Mouse (Mus musculus): Measurements from ENCODE around the gene Nol10. TPM values are rescaled to one million over a fixed set of nuclear protein-coding genes. Genes with fewer than 3 reads are reported as not detected.

The Nol10 gene
- polyA plus RNA-seq, 1 experiment from 2014 or later = 28.8 TPM

- Histone ChIP-seq H3K4me1 (replicated peaks) (no peaks in the 10 kb centered on the region), H3K27ac (no peak overlapping the region), H3K36me3 (no peaks in the 10 kb centered on the region), H3K4me3 (no peak overlapping the region), H3K27me3 (ENCODE audit: insufficient read depth, poor library complexity, severe bottlenecking) (no peaks in the 10 kb centered on the region), H3K9me3 (no peaks in the 10 kb centered on the region)
- DNase-seq (ENCODE audit: low spot score) = no peak
- 87% methylated on average over 4 of the region's 4 CpGs for WGBS
Observed at GRCm38 (mm10) chr12:17475146-17475545, 126.9 kb downstream of the Nol10 start.

GRCm38 (mm10) chr12:17478196-17478595 lies 129.9 kb downstream of the Nol10 start:
- no peak for DNase-seq (ENCODE audit: low spot score)

GRCm38 (mm10) chr12:17478856-17479255 lies 130.6 kb downstream of the Nol10 start:
- Histone ChIP-seq H3K27me3 (ENCODE audit: insufficient read depth, poor library complexity, severe bottlenecking) (no peaks in the 10 kb centered on the region), H3K9me3 (no peaks in the 10 kb centered on the region), H3K4me1 (replicated peaks) (no peaks in the 10 kb centered on the region), H3K4me3 (no peak overlapping the region), H3K36me3 (no peaks in the 10 kb centered on the region), H3K27ac (no peak overlapping the region)
- DNase-seq (ENCODE audit: low spot score) = no peak
- WGBS = 91% methylated on average over 2 of the region's 2 CpGs

More at GRCm38 (mm10) chr12:17478196-17478595, 129.9 kb downstream of the Nol10 start:
- Histone ChIP-seq H3K27me3 (ENCODE audit: insufficient read depth, poor library complexity, severe bottlenecking) (no peaks in the 10 kb centered on the region), H3K4me3 (no peak overlapping the region), H3K9me3 (no peaks in the 10 kb centered on the region), H3K36me3 (no peaks in the 10 kb centered on the region), H3K4me1 (replicated peaks) (no peaks in the 10 kb centered on the region), H3K27ac (no peak overlapping the region)
- WGBS = 88% methylated on average over 12 of the region's 12 CpGs

Other genes starting within 250 kb of the Nol10 start
- 0.31 and 0.58 TPM in 2 replicates for gene Kcnf1, start 171.6 kb upstream of the Nol10 start, polyA plus RNA-seq (2016; fragmentation: Nextera tagmentation; extraction: Ambion mirVana)
- gene Pdia6, start 81.9 kb upstream of the Nol10 start, polyA plus RNA-seq (2016; fragmentation: Nextera tagmentation; extraction: Ambion mirVana) = 501 and 623 TPM in 2 replicates
- 0.72 and 0.73 TPM in 2 replicates for gene Atp6v1c2, start 19.1 kb upstream of the Nol10 start, polyA plus RNA-seq (2016; fragmentation: Nextera tagmentation; extraction: Ambion mirVana)
- gene Odc1, start 196.3 kb downstream of the Nol10 start, polyA plus RNA-seq (2016; fragmentation: Nextera tagmentation; extraction: Ambion mirVana) = 274 and 286 TPM in 2 replicates